Comparison of ENCODE assay signal across 15 mouse cellular contexts in the genomic region with DNA sequence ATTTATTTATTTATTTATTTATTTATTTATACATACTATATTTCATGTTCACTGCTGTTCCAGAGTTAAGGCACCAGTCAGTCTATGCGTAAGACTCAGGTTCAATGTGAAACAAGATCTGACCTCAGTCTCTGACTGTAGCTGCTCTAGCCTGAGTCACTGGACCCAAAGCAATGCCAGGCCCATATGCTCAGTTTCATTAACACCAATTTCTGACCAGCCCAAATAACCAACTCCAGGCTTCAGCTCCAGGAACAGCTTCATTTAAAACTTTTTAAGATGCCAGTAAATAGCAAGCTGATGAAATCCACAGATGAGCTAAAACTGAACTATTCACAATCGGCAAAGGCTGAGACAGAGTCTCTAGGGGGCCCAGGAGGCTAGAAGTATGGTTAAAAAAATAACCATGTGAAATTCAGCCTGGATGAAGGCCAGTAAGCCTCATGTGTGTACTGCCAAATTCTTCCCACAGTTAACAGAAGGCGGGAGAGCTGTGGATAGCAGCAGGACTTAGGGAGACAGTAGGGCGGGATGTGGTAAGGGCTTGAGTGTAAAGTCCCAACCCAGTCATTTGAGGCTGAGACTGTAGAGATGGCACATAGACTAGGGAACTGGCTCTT. TPM values are rescaled to one million over a fixed set of nuclear protein-coding genes. Genes with fewer than 3 reads are reported as not detected.
DNase-seq lines count a peak whose midpoint lies in the region; ATAC-seq and TF ChIP-seq lines count a peak whose summit lies in the region.
"Had no signal": no experiment of that assay in that cellular context is flagged by ENCODE, and none has a peak within 500 bp of the region (broad histone marks: within the 10 kb centered on the region; RNA-seq: fewer than 3 reads in every experiment).

No protein-coding gene starts in this region.

- TF ChIP-seq CTCF in gastrocnemius, adult 2 months (IDR thresholded peaks at IDR 0.05), result no peak

- WGBS in lung, embryonic 16.5 days, result 62% methylated on average over 4 of the region's 4 CpGs
- 81% methylated on average over 4 of the region's 4 CpGs for WGBS in forebrain, embryonic 15.5 days

- H3K36me3 ChIP-seq in lung, embryonic 16.5 days (ENCODE audit: control insufficient read depth, insufficient read depth, low read length), result no peaks in the 10 kb centered on the region
- H3K36me3 ChIP-seq in forebrain, embryonic 15.5 days, result no peaks in the 10 kb centered on the region
- H3K36me3 ChIP-seq: forebrain, embryonic 12.5 days; neural tube, embryonic 13.5 days had no signal

- no peak overlapping the region for H3K4me3 ChIP-seq in gastrocnemius, adult 2 months
- H3K4me3 ChIP-seq in lung, embryonic 16.5 days (ENCODE audit: low read length), result no peak overlapping the region
- no peak overlapping the region for H3K4me3 ChIP-seq in forebrain, embryonic 15.5 days
- H3K4me3 ChIP-seq: forebrain, embryonic 12.5 days; neural tube, embryonic 13.5 days had no signal

- peak; percentile 67 for ATAC-seq in lung, embryonic 16.5 days (ENCODE audit: low read depth)
- no peak for ATAC-seq in forebrain, embryonic 15.5 days (replicated peaks)
- ATAC-seq: activated CD4-positive, CD25-positive, alpha-beta regulatory T cell, adult 4 months had no signal

- H3K4me1 ChIP-seq in lung, embryonic 16.5 days (replicated peaks; ENCODE audit: control insufficient read depth, insufficient read depth, low read length), result no peaks in the 10 kb centered on the region
- H3K4me1 ChIP-seq in forebrain, embryonic 15.5 days, result no peaks in the 10 kb centered on the region
- H3K4me1 ChIP-seq: forebrain, embryonic 12.5 days; neural tube, embryonic 13.5 days had no signal

- H3K27me3 ChIP-seq in lung, embryonic 16.5 days (ENCODE audit: control insufficient read depth, insufficient read depth, low read depth, low read length), result no peaks in the 10 kb centered on the region
- H3K27me3 ChIP-seq in forebrain, embryonic 15.5 days, result no peaks in the 10 kb centered on the region
- H3K27me3 ChIP-seq: forebrain, embryonic 12.5 days had no signal

- H3K27ac ChIP-seq in gastrocnemius, adult 2 months, result no peak overlapping the region
- H3K27ac ChIP-seq in lung, embryonic 16.5 days (ENCODE audit: low read length), result no peak overlapping the region
- H3K27ac ChIP-seq in forebrain, embryonic 15.5 days (replicated peaks), result no peak overlapping the region
- H3K27ac ChIP-seq: forebrain, embryonic 12.5 days; neural tube, embryonic 13.5 days had no signal

- H3K9ac ChIP-seq in lung, embryonic 16.5 days (ENCODE audit: low read length), result no peak overlapping the region
- H3K9ac ChIP-seq in forebrain, embryonic 15.5 days (replicated peaks), result no peak overlapping the region
- H3K9ac ChIP-seq: forebrain, embryonic 12.5 days; neural tube, embryonic 13.5 days had no signal

- no peaks in the 10 kb centered on the region for H3K9me3 ChIP-seq in lung, embryonic 16.5 days (ENCODE audit: control insufficient read depth, low read length)
- H3K9me3 ChIP-seq in forebrain, embryonic 15.5 days, result no peaks in the 10 kb centered on the region
- H3K9me3 ChIP-seq: forebrain, embryonic 12.5 days; neural tube, embryonic 13.5 days had no signal

- H3K4me2 ChIP-seq in lung, embryonic 16.5 days (ENCODE audit: low read depth, low read length), result no peak overlapping the region
- no peak overlapping the region for H3K4me2 ChIP-seq in forebrain, embryonic 15.5 days (replicated peaks)
- H3K4me2 ChIP-seq: forebrain, embryonic 12.5 days; liver, embryonic 11.5 days; midbrain, embryonic 11.5 days; neural tube, embryonic 13.5 days had no signal

- DNase-seq in gastrocnemius, adult 2 months, result peak; percentile 21
- DNase-seq in gastrocnemius, postnatal 4 days (ENCODE audit: low spot score in 2 of 2), result no peak
- DNase-seq in lung, adult 18-20 months, result no peak
- peak; percentile 31 for DNase-seq in cerebellum, adult 11 months
- peak; percentile 13 for DNase-seq in gastrocnemius, postnatal 25 days
- DNase-seq in kidney, postnatal 10 days, result no peak
- DNase-seq: kidney, adult 18-20 months; thymus, adult 18-20 months had no signal

- intact Hi-C loops in gastrocnemius, adult 2 months (cut with DNase I), result no loop called here

RNA-seq across cellular contexts. Expression of gene Xpnpep2, which starts 31.6 kb away (rescaled TPM):
- under 1 TPM; 0.59 to 0.89 TPM for total RNA-seq in gastrocnemius, adult 2 months (2021)
- total RNA-seq in gastrocnemius, postnatal 4 days (2021), result 1 to 10 TPM; 1.5 to 4.0 TPM
- 1.1 and 1.5 TPM in 2 replicates for polyA plus RNA-seq in lung, embryonic 16.5 days (2015; fragmentation: Nextera tagmentation; extraction: Ambion mirVana)
- total RNA-seq in gastrocnemius, postnatal 25 days (2021), result 1 to 10 TPM in 1 of 2 experiments, under 1 TPM in 1; 0.41 to 1.0 TPM
- polyA plus RNA-seq in forebrain, embryonic 15.5 days (2015; fragmentation: Nextera tagmentation; extraction: Ambion mirVana), result 0.56 and 0.59 TPM in 2 replicates

RNA-seq across cellular contexts. Expression of gene Apln, which starts 42.3 kb away (rescaled TPM):
- 1 to 10 TPM in 1 of 2 experiments, under 1 TPM in 1; 0.61 to 1.3 TPM for total RNA-seq in gastrocnemius, adult 2 months (2021)
- total RNA-seq in gastrocnemius, postnatal 4 days (2021), result 10 to 100 TPM; 34.6 to 38.0 TPM
- polyA plus RNA-seq in lung, embryonic 16.5 days (2015; fragmentation: Nextera tagmentation; extraction: Ambion mirVana), result 9.8 and 12.4 TPM in 2 replicates
- 1 to 10 TPM; 2.6 to 4.5 TPM for total RNA-seq in gastrocnemius, postnatal 25 days (2021)
- polyA plus RNA-seq in forebrain, embryonic 15.5 days (2015; fragmentation: Nextera tagmentation; extraction: Ambion mirVana), result 4.6 and 5.1 TPM in 2 replicates

Comparison
In these comparisons a context has a peak if more than half of its experiments do, and no peak if none do; other contexts are left out.
1. DNase-seq: peak in gastrocnemius, adult 2 months (single experiment), cerebellum, adult 11 months (single experiment) and gastrocnemius, postnatal 25 days (single experiment); none in gastrocnemius, postnatal 4 days (0 of 2), lung, adult 18-20 months (0 of 2) and kidney, postnatal 10 days (single experiment).
2. RNA of gene Apln, which starts 42.3 kb away (total RNA-seq): 34.6 to 38.0 TPM in gastrocnemius, postnatal 4 days; 2.6 to 4.5 TPM in gastrocnemius, postnatal 25 days and 0.61 to 1.3 TPM in gastrocnemius, adult 2 months; every median in the first group is over 4 times any median in the second.